Mouse (Mus musculus): ENCODE data around the gene Wfikkn1. TPM values are rescaled to one million over a fixed set of nuclear protein-coding genes. Genes with fewer than 3 reads are reported as not detected.
"Not testable (repeated sequence)": the region's sequence is repeated elsewhere in the genome, so short reads cannot be mapped to it uniquely, and the experiment has no call there.

The Wfikkn1 gene
- polyA plus RNA-seq, 1 experiment from 2014 or later: 0.44 TPM

DNA sequence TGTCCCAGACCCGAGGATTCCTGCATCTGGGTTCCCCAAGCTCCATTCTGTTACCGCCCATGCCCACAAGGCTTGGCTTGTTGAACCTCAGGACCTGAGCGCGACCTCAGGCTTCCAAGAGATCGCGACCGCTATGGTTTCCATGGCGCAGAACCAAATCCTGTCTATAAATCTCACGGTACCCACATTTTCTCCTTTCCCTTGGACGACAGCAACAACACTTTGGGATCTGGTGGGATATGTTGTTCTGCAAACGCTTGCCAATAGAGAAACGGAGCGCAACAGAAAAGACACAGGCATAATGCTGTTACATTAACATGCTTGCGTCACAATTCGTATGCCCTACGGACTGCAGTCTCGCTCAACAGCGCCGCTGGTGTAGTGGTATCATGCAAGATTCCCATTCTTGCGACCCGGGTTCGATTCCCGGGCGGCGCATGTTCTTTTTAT is 5.9 kb downstream of the Wfikkn1 start, which contains the start of gene Mettl26:
Gene Mettl26 (plus strand): TSS at position 354 of the 450 bp plus-strand sequence.
- ATAC-seq (ENCODE audit: low FRiP score, low read depth): peak; percentile 67
- WGBS: under 1% methylated on average over 25 of the region's 25 CpGs
- no peaks in the 10 kb centered on the region for H3K9me3 ChIP-seq

DNA sequence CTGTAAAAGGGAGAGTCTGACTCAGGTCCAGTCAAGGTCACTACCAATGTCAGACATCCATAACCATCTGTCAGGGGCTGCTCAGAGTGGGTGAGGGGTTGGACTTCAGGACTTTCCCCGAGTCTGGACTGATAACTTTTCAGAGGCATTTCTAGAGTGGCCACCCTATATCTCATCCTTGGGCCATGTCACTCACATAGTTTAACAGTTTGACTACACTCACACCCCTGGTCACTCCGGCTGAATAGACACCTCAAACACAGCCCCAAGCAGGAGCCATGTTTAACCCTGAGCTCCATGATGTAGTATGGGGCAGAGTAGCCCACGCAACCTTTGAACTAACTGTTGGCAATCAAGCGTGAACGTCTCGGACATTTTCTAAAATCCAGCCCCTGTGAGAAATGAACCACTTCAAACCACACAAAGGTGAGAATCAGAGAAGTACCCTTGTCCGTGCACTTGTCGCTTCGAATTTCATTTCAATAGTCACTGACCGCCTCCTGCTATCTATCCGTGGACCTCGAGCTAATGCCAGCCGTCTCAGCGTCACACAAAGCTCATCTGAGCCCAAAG is 6.4 kb downstream of the Wfikkn1 start:
- ATAC-seq (ENCODE audit: low FRiP score, low read depth): peak; percentile 15; the same call in 1 of the 2 replicates
- H3K9ac ChIP-seq: peak overlapping the region; percentile 61
- peak overlapping the region; percentile 95 for H3K27ac ChIP-seq (replicated peaks)
- 0 out of 2 replicates have a peak, but pooled peaks cover 3% of the 10 kb centered on the region for H3K36me3 ChIP-seq
- no peaks in the 10 kb centered on the region for H3K9me3 ChIP-seq
- peak overlapping the region; percentile 90 for H3K4me2 ChIP-seq
- no peaks in the 10 kb centered on the region for H3K27me3 ChIP-seq
- WGBS: 6% methylated on average over 14 of the region's 14 CpGs
- peak overlapping the region; percentile 64 for H3K4me3 ChIP-seq
- peaks cover 26% of the 10 kb centered on the region for H3K4me1 ChIP-seq (replicated peaks)

More for the DNA sequence above, 5.9 kb downstream of the Wfikkn1 start, which contains the start of gene Mettl26:
- Histone ChIP-seq H3K9ac (peak within 1 kb of the TSS; percentile 85), H3K4me3 (peak within 1 kb of the TSS; percentile 64), H3K27me3 (no peaks in the 10 kb centered on the region), H3K27ac (replicated peaks) (peak within 1 kb of the TSS; percentile 95), H3K4me2 (peak within 1 kb of the TSS; percentile 90), H3K4me1 (replicated peaks) (peaks cover 27% of the 10 kb centered on the region), H3K36me3 (0 out of 2 replicates have a peak, but pooled peaks cover 3% of the 10 kb centered on the region)

DNA sequence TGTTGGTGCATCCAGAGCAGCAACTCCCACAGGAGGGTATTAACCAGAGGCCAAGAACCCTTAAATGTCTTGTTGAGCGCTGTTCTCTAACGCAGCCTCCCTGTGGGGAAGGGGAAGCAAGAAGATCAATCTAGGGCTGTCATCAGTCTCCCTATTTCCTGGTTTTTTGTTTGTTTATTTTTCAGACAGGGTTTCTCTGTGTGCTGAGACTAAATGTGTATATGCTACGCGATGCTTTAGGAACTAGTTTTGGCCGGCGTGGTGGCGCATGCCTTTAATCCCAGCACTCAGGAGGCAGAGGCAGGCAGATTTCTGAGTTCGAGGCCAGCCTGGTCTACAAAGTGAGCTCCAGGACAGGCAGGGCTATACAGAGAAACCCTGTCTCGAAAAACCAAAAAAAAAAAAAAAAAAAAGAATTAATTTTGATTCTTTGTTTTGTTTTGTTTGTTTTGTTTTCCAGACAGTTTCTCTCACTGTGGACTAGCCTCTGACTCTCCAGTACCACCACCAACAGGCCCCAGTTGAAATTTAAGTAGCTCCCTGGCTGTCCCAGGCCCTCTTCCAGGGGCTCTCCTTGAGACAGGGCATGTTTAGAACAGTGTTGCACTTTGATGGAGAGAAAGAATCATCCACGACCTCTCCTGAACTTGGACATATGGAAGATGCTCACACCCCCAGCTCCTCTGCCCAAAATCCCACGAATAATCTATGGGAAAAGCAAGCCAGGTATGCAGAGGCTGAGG is 7.1 kb downstream of the Wfikkn1 start:
- WGBS: 79% methylated on average over 11 of the region's 11 CpGs
- H3K9me3 ChIP-seq: no peaks in the 10 kb centered on the region
- peak overlapping the region; percentile 64 for H3K4me3 ChIP-seq
- H3K27me3 ChIP-seq: no peaks in the 10 kb centered on the region
- H3K27ac ChIP-seq (replicated peaks): peak overlapping the region; percentile 95
- peak overlapping the region; percentile 90 for H3K4me2 ChIP-seq
- H3K36me3 ChIP-seq: 0 out of 2 replicates have a peak, but pooled peaks cover 3% of the 10 kb centered on the region
- peak overlapping the region; percentile 61 for H3K9ac ChIP-seq
- H3K4me1 ChIP-seq (replicated peaks): peaks cover 31% of the 10 kb centered on the region
- ATAC-seq (ENCODE audit: low FRiP score, low read depth): no peak

DNA sequence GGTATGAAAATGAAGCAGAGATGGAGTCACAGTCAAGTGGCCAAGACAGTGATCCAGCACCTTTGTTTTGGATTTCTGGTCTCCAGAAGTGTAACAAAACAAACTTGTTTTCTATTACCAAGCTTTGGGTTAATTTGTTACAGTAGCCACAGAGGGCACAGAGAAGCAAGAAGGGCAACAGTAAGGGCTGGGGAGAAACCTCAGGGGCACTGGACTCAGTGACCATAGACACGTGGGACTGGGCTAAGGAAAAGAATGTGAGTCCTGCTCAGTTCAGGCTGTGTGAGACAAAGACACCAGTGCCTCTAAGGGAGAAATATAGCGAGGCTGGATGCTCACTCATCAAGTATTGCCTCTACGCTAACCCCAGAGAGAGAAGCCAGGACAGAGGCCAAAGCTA is 8.0 kb downstream of the Wfikkn1 start:
- 91% methylated on average over 3 of the region's 3 CpGs for WGBS

DNA sequence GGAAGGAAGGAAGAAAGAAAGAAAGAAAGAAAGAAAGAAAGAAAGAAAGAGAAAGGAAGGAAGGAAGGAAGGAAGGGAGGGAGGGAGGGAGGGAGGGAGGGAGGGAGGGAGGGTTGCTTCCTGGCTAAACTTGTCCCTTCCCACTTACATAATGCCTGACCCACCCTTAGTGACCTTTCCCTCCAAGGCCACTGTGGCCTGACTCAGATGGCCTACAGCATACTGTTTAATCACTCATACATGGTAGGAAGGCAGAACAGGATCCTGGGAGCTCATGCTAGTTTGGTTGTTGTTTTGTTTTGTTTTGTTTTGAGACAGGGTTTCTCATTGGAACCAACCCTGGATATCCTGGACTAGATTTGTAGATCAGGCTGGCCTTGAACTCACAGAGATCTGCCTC is 9.1 kb downstream of the Wfikkn1 start:
- H3K4me1 ChIP-seq (replicated peaks): peaks cover 35% of the 10 kb centered on the region
- H3K4me2 ChIP-seq; H3K9ac ChIP-seq; H3K27me3 ChIP-seq; H3K9me3 ChIP-seq; H3K4me3 ChIP-seq; H3K27ac ChIP-seq (replicated peaks); H3K36me3 ChIP-seq; ATAC-seq (ENCODE audit: low FRiP score, low read depth): not testable (repeated sequence)

More for the DNA sequence above, 8.0 kb downstream of the Wfikkn1 start:
- Histone ChIP-seq H3K36me3 (0 out of 2 replicates have a peak, but pooled peaks cover under 1% of the 10 kb centered on the region), H3K4me2 (no peak overlapping the region), H3K27ac (replicated peaks) (no peak overlapping the region), H3K27me3 (no peaks in the 10 kb centered on the region), H3K4me1 (replicated peaks) (peaks cover 35% of the 10 kb centered on the region), H3K9me3 (no peaks in the 10 kb centered on the region), H3K4me3 (no peak overlapping the region), H3K9ac (no peak overlapping the region)
- ATAC-seq (ENCODE audit: low FRiP score, low read depth): no peak

DNA sequence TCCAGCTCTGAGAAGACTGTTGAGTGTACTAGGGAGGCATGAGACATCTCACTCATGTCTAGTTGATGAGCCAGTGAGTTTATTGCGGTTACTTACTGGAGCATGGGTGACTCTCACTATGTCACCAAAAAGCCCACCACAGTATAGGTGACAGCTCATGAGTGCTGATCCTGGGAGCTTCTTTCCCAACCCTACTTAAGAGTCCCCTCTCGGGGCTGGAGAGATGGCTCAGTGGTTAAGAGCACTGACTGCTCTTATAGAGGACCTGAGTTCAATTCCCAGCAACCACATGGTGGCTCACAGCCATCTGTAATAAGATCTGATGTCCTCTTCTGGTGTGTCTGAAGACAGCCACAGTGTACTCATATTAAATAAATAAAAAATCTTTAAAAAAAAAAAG is 10.7 kb downstream of the Wfikkn1 start:
- H3K4me1 ChIP-seq (replicated peaks): peaks cover 28% of the 10 kb centered on the region
- 90% methylated on average over 2 of the region's 2 CpGs for WGBS
- H3K4me3 ChIP-seq: no peak overlapping the region
- no peak overlapping the region for H3K27ac ChIP-seq (replicated peaks)
- H3K9me3 ChIP-seq: no peaks in the 10 kb centered on the region
- no peaks in the 10 kb centered on the region for H3K27me3 ChIP-seq
- no peaks in the 10 kb centered on the region for H3K36me3 ChIP-seq
- no peak for ATAC-seq (ENCODE audit: low FRiP score, low read depth)
- no peak overlapping the region for H3K4me2 ChIP-seq
- no peak overlapping the region for H3K9ac ChIP-seq

DNA sequence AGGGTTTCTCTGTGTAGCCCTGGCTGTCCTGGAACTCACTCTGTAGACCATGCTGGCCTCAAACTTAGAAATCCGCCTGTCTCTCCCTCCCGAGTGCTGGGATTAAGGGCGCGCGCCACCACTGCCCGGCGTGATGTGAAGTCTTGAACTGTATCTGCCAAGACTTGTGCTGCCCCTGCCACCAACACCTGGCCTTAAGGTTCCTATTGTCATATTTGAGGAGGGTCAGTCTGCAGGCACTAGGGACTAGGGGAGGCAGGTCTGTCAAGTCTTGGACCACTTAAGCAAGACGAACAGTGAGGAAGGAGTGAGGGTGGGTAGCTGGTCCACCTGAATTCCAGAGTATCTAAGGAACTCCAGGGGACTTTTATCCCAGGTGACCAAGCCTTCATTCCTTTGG is 11.2 kb downstream of the Wfikkn1 start:
- Histone ChIP-seq H3K4me2 (no peak overlapping the region), H3K36me3 (no peaks in the 10 kb centered on the region), H3K4me1 (replicated peaks) (peaks cover 28% of the 10 kb centered on the region), H3K9me3 (no peaks in the 10 kb centered on the region), H3K4me3 (no peak overlapping the region), H3K27me3 (no peaks in the 10 kb centered on the region), H3K27ac (replicated peaks) (no peak overlapping the region), H3K9ac (no peak overlapping the region)
- WGBS: 92% methylated on average over 8 of the region's 8 CpGs
- no peak for ATAC-seq (ENCODE audit: low FRiP score, low read depth)

DNA sequence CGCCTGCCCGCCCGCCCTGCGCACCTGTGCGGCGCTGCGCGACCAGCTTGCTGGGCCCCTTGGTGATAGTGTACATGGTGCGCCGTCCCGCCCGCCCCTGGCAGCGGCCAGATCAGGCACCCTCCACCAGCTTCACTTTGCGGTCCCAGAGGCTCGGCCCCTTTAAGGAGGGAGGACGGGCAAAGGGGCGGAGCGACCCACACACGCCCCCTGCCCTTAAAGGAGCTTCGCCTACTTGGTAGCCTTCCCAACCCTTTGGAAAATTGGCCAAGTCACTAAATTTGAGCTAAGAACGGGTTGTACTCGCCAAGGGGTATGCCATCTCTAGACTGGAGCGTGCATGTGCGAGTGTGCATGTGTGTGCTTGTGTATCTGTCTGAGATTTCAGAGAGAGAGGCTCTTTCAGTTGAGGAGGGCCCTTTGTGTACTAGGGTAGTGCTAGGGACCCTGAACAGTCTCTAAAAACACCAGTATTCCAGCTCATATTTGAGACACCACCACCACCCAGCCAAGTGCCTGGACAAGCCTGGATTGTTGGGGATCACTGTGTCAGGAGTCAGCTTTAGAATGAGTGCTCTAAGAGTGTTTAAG is 12.0 kb downstream of the Wfikkn1 start, which contains the start of gene Mcrip2:
Gene Mcrip2 (minus strand): TSS at position 164 of the 591 bp plus-strand sequence.
- Histone ChIP-seq H3K36me3 (no peaks in the 10 kb centered on the region), H3K27ac (replicated peaks) (peak within 1 kb of the TSS; percentile 75), H3K9ac (peak within 1 kb of the TSS; percentile 72), H3K4me1 (replicated peaks) (peaks cover 22% of the 10 kb centered on the region), H3K9me3 (no peaks in the 10 kb centered on the region), H3K4me3 (peak within 1 kb of the TSS; percentile 71), H3K27me3 (no peaks in the 10 kb centered on the region), H3K4me2 (peak within 1 kb of the TSS; percentile 95)
- ATAC-seq (ENCODE audit: low FRiP score, low read depth): peak; percentile 82
- under 1% methylated on average over 24 of the region's 24 CpGs for WGBS

DNA sequence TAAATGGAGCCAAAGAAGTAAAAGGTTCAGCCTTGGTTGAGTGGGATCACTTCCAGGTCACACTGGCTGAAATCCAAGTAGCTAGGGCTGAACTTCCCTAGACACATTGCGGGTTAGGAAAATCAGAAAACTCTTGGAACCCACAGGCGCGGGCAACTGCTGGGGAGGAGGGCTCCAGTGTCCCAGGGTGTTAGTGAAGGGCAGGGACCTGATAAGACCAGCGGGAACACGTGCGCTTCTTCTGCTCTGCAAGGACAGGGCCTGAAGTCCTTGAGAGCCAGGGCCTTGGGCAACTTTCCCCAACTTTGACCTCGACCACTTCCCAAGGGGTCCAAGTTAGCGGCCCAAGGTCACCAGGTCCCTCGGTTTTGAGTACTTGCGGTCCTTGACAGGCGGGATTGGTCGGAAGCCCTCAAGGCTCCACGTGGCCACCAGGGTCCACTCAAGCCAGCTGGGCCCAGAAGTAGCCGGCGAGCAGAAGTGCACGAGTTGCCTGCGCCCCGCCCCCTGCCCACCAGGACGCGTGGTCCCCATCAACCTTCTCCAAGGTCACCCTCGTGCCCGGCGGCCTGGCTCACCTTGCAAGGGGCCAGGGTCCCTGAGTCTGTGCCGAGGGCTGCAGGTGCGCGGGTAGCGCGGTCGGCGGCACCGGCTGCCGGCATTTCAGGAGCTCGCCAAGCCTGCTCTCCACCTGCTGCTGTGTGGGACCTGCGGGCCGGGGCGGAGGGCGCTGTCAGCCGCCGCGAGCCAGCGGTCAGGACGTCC is 12.6 kb downstream of the Wfikkn1 start:
- Histone ChIP-seq H3K4me2 (peak overlapping the region; percentile 95), H3K27me3 (no peaks in the 10 kb centered on the region), H3K4me1 (replicated peaks) (peaks cover 22% of the 10 kb centered on the region), H3K27ac (replicated peaks) (peak overlapping the region; percentile 75), H3K36me3 (no peaks in the 10 kb centered on the region), H3K9me3 (no peaks in the 10 kb centered on the region), H3K9ac (peak overlapping the region; percentile 72), H3K4me3 (peak overlapping the region; percentile 71)
- WGBS: 2% methylated on average over 42 of the region's 42 CpGs
- peak; percentile 40; the same call in 1 of the 2 replicates for ATAC-seq (ENCODE audit: low FRiP score, low read depth)

DNA sequence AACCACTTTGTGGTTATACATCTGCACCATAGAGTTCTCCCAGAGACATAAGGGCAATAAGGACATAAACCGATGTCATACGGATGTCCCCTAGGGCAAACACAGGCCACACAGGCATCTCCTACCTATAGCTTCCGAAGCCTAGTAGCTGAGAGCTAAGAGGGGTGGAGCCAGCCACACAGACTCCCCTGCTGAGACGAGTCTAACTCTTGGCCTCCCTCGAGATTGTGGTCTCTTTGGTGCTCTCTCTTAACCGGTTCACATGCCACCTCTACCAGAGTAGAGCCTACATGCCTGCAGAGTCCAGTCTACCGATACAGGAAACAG is 13.2 kb downstream of the Wfikkn1 start:
- peak overlapping the region; percentile 19; the same call in 1 of the 2 replicates for H3K9ac ChIP-seq

DNA sequence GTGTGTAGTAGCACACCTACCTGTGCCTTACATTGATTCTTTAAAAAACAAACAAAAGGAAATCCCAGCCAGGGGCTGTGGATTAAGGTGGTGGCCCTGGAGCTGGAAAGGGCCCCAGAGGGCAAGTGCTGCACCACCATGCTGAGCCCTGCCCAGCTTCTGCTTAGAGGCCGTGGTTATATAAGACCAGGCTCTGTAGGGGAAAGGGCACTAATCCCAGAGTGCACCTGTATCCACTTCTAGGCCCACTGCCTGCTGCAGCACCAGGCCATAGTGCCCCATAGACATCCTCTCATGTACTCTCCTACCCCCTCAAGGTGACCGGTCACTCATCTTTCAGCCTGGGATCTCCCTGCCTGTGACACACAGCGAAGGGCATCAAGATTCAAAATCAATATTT is 14.5 kb downstream of the Wfikkn1 start:
- H3K9ac ChIP-seq: no peak overlapping the region
- no peaks in the 10 kb centered on the region for H3K27me3 ChIP-seq
- H3K4me1 ChIP-seq (replicated peaks): peaks cover 29% of the 10 kb centered on the region
- H3K9me3 ChIP-seq: no peaks in the 10 kb centered on the region
- no peak overlapping the region for H3K4me2 ChIP-seq
- no peak overlapping the region for H3K27ac ChIP-seq (replicated peaks)
- no peak for ATAC-seq (ENCODE audit: low FRiP score, low read depth)
- no peak overlapping the region for H3K4me3 ChIP-seq
- WGBS: 88% methylated on average over 3 of the region's 3 CpGs
- H3K36me3 ChIP-seq: no peaks in the 10 kb centered on the region

More for the DNA sequence above, 13.2 kb downstream of the Wfikkn1 start:
- Histone ChIP-seq H3K4me1 (replicated peaks) (peaks cover 22% of the 10 kb centered on the region), H3K9me3 (no peaks in the 10 kb centered on the region), H3K36me3 (no peaks in the 10 kb centered on the region), H3K4me2 (peak overlapping the region; percentile 95), H3K27ac (replicated peaks) (no peak overlapping the region), H3K27me3 (no peaks in the 10 kb centered on the region), H3K4me3 (peak overlapping the region; percentile 71)
- 16% methylated on average over 7 of the region's 7 CpGs for WGBS
- ATAC-seq (ENCODE audit: low FRiP score, low read depth): no peak
